30 mouse cellular contexts compared by ENCODE assay signal in genomic region chr19:44024921-44025585, GRCm38 (mm10). TPM values are rescaled to one million over a fixed set of nuclear protein-coding genes. Genes with fewer than 3 reads are reported as not detected.
DNase-seq lines count a peak whose midpoint lies in the region; ATAC-seq and TF ChIP-seq lines count a peak whose summit lies in the region.
"Had no signal": no experiment of that assay in that cellular context is flagged by ENCODE, and none has a peak within 500 bp of the region (broad histone marks: within the 10 kb centered on the region; RNA-seq: fewer than 3 reads in every experiment).

No protein-coding gene starts in this region.

- no peaks in the 10 kb centered on the region for H3K9me3 ChIP-seq in MEL (replicated peaks; ENCODE audit: insufficient read depth, low read length)
- no peaks in the 10 kb centered on the region for H3K9me3 ChIP-seq in intestine, embryonic 15.5 days
- H3K9me3 ChIP-seq: embryonic facial prominence, embryonic 15.5 days; forebrain, embryonic 15.5 days; heart, embryonic 13.5 days; hindbrain, embryonic 12.5 days; limb, embryonic 10.5 days; midbrain, embryonic 10.5 days; stomach, embryonic 15.5 days had no signal

- peak; percentile 87 for ATAC-seq in intestine, embryonic 15.5 days
- ATAC-seq in granulocyte monocyte progenitor cell, adult 5-6 weeks (replicated peaks; ENCODE audit: poor library complexity, severe bottlenecking) = no peak
- ATAC-seq: forebrain, embryonic 15.5 days; liver, postnatal 0 days; lung, postnatal 0 days; midbrain, embryonic 16.5 days had no signal

- H3K27me3 ChIP-seq in MEL (ENCODE audit: control insufficient read depth in 1 of 2, insufficient read depth in 2 of 2, low read length in 2 of 2) = no peaks in the 10 kb centered on the region
- H3K27me3 ChIP-seq in intestine, embryonic 15.5 days (replicated peaks) = no peaks in the 10 kb centered on the region
- H3K27me3 ChIP-seq: CH12.LX; embryonic facial prominence, embryonic 15.5 days; forebrain, embryonic 15.5 days; heart, embryonic 13.5 days; hindbrain, embryonic 12.5 days; stomach, embryonic 15.5 days had no signal

- H3K9ac ChIP-seq in MEL (ENCODE audit: control insufficient read depth, low read depth, low read length, poor library complexity, severe bottlenecking) = no peak overlapping the region
- H3K9ac ChIP-seq in intestine, embryonic 15.5 days = no peak overlapping the region
- H3K9ac ChIP-seq: embryonic facial prominence, embryonic 15.5 days; forebrain, embryonic 15.5 days; heart, embryonic 13.5 days; hindbrain, embryonic 12.5 days; liver, postnatal 0 days; stomach, embryonic 15.5 days had no signal

- H3K4me3 ChIP-seq in MEL (ENCODE audit: control insufficient read depth in 1 of 2, insufficient read depth in 1 of 2, low read depth in 2 of 2, low read length in 2 of 2) = no peak overlapping the region
- no peak overlapping the region for H3K4me3 ChIP-seq in intestine, embryonic 15.5 days (replicated peaks)
- H3K4me3 ChIP-seq: embryonic facial prominence, embryonic 15.5 days; forebrain, embryonic 15.5 days; heart, embryonic 13.5 days; hindbrain, embryonic 12.5 days; limb, embryonic 10.5 days; midbrain, embryonic 10.5 days; stomach, embryonic 15.5 days had no signal

- WGBS in intestine, embryonic 15.5 days = 72% methylated on average over 13 of the region's 13 CpGs

- DNase-seq in kidney, adult 8-10 months = peak; percentile 49
- DNase-seq in kidney, postnatal 10 days = no peak
- peak; percentile 24 for DNase-seq in MEL (ENCODE audit: low read depth, low spot score)
- DNase-seq in adrenal gland, adult 8-10 months = peak; percentile 31
- no peak for DNase-seq in gastrocnemius, postnatal 36 days
- no peak for DNase-seq in cerebellum, postnatal 25 days
- DNase-seq: B cell, adult 2 months; cerebellum, adult 2 months; heart, adult 18-20 months; heart, postnatal 14 days; liver, postnatal 0 days; right cerebral cortex, postnatal 4 days; thymus, adult 2 months had no signal

- no peak for TF ChIP-seq EP300 in MEL (IDR thresholded peaks at IDR 0.05; ENCODE audit: low read depth in 1 of 2, low read length in 2 of 2)

- peaks cover 2 to 6% of the 10 kb centered on the region in 2 experiments; a peak in 3 of 4 replicates for H3K4me1 ChIP-seq in MEL (ENCODE audit: control insufficient read depth in 1 of 2, insufficient read depth in 2 of 2, low read length in 2 of 2)
- no peaks in the 10 kb centered on the region for H3K4me1 ChIP-seq in intestine, embryonic 15.5 days (replicated peaks)
- H3K4me1 ChIP-seq: embryonic facial prominence, embryonic 15.5 days; forebrain, embryonic 15.5 days; hindbrain, embryonic 12.5 days; stomach, embryonic 15.5 days had no signal

- TF ChIP-seq RAD21 in MEL (IDR thresholded peaks at IDR 0.05; ENCODE audit: low read depth, low read length) = no peak

- no peak overlapping the region for H3K27ac ChIP-seq in MEL (ENCODE audit: control insufficient read depth, low read depth, low read length)
- H3K27ac ChIP-seq in intestine, embryonic 15.5 days = peak overlapping the region; percentile 17; the same call in 1 of the 2 replicates
- H3K27ac ChIP-seq: embryonic facial prominence, embryonic 15.5 days; forebrain, embryonic 15.5 days; heart, embryonic 13.5 days; hindbrain, embryonic 12.5 days; kidney, postnatal 0 days; limb, embryonic 10.5 days; midbrain, embryonic 10.5 days; stomach, embryonic 15.5 days had no signal

- intact Hi-C loops in gastrocnemius, postnatal 36 days (cut with DNase I) = no loop called here

- H3K79me2 ChIP-seq in MEL (ENCODE audit: control insufficient read depth, insufficient read depth, low read length, poor library complexity) = no peaks in the 10 kb centered on the region

- TF ChIP-seq POLR2A in MEL (IDR thresholded peaks at IDR 0.05; ENCODE audit: control insufficient read depth in 1 of 2, insufficient read depth in 1 of 2, low read depth in 1 of 2, low read length in 2 of 2, poor library complexity in 1 of 2) = no peak

- TF ChIP-seq CTCF in MEL (IDR thresholded peaks at IDR 0.05 in 2 of 3, conservative IDR thresholded peaks at IDR 0.05 in 1 of 3; ENCODE audit: control insufficient read depth in 1 of 3, insufficient read depth in 1 of 3, low read depth in 2 of 3, low read length in 3 of 3, poor library complexity in 1 of 3, severe bottlenecking in 1 of 3) = no peak

- no peaks in the 10 kb centered on the region for H3K36me3 ChIP-seq in MEL (ENCODE audit: control insufficient read depth in 1 of 2, insufficient read depth in 2 of 2, low read length in 2 of 2)
- H3K36me3 ChIP-seq in intestine, embryonic 15.5 days = no peaks in the 10 kb centered on the region
- H3K36me3 ChIP-seq: embryonic facial prominence, embryonic 15.5 days; forebrain, embryonic 15.5 days; G1E; heart, embryonic 13.5 days; hindbrain, embryonic 12.5 days; limb, embryonic 10.5 days; midbrain, embryonic 10.5 days; stomach, embryonic 15.5 days had no signal

- H3K4me2 ChIP-seq in intestine, embryonic 15.5 days (replicated peaks) = no peak overlapping the region
- H3K4me2 ChIP-seq: embryonic facial prominence, embryonic 15.5 days; forebrain, embryonic 15.5 days; heart, embryonic 13.5 days; hindbrain, embryonic 12.5 days; liver, embryonic 11.5 days; stomach, embryonic 15.5 days had no signal

TF ChIP-seq in MEL, 35 proteins besides CTCF, POLR2A, EP300 and RAD21:
- TF ChIP-seq SIN3A (IDR thresholded peaks at IDR 0.05; ENCODE audit: low read length) (no peak), ZNF384 (IDR thresholded peaks at IDR 0.05; ENCODE audit: low read depth, low read length) (no peak), RCOR1 (IDR thresholded peaks at IDR 0.05; ENCODE audit: low read depth, low read length) (no peak), NRF1 (IDR thresholded peaks at IDR 0.05; ENCODE audit: insufficient read depth, low read depth, low read length, poor library complexity, severe bottlenecking) (no peak), USF2 (IDR thresholded peaks at IDR 0.05; ENCODE audit: borderline replicate concordance in 1 of 2, insufficient read depth in 1 of 2, low read depth in 1 of 2, low read length in 2 of 2) (peak in 1 of 2 experiments; percentile 75; a peak in 1 of 4 replicates), TBP (IDR thresholded peaks at IDR 0.05; ENCODE audit: low read depth, low read length) (no peak), SMC3 (IDR thresholded peaks at IDR 0.05; ENCODE audit: low read depth, low read length) (no peak), ZC3H11A (IDR thresholded peaks at IDR 0.05; ENCODE audit: low read depth, low read length) (no peak), MXI1 (IDR thresholded peaks at IDR 0.05; ENCODE audit: low read depth, low read length) (peak; percentile 61; the same call in 1 of the 2 replicates), POLR2AphosphoS2 (IDR thresholded peaks at IDR 0.05; ENCODE audit: low read length) (no peak), UBTF (IDR thresholded peaks at IDR 0.05; ENCODE audit: borderline replicate concordance, insufficient read depth, low read depth, low read length) (no peak), POLR2AphosphoS5 (IDR thresholded peaks at IDR 0.05; ENCODE audit: borderline replicate concordance, low read depth, low read length) (no peak), USF1 (IDR thresholded peaks at IDR 0.05; ENCODE audit: low read depth, low read length) (peak; percentile 86), CHD2 (IDR thresholded peaks at IDR 0.05; ENCODE audit: low read length) (no peak), MAX (IDR thresholded peaks at IDR 0.05; ENCODE audit: low read length) (peak; percentile 84), BHLHE40 (IDR thresholded peaks at IDR 0.05; ENCODE audit: borderline replicate concordance, low read depth, low read length) (no peak)

RNA-seq across cellular contexts. Expression of gene Cyp2c23, which starts 4.0 kb away (rescaled TPM):
- not detected in 2 replicates for total RNA-seq in MEL (2012; rRNA removed)
- polyA plus RNA-seq in MEL (2012; ENCODE audit: insufficient read depth in 1 of 2, insufficient read length in 2 of 2, low read depth in 1 of 2, low replicate concordance in 2 of 2, missing spikeins in 1 of 2) = not detected
- 1 to 10 TPM in 3 of 4 experiments, under 1 TPM in 1; 0.30 to 2.2 (median 1.0) TPM for total RNA-seq in adrenal gland, adult 8-10 months (2022)
- polyA plus RNA-seq in intestine, embryonic 15.5 days (2015; fragmentation: Nextera tagmentation; extraction: Ambion mirVana) = 2.7 and 3.1 TPM in 2 replicates
- not detected in 2 replicates for total RNA-seq in granulocyte monocyte progenitor cell, adult 5-6 weeks (2014; fragmentation: Nextera tagmentation)
- total RNA-seq in granulocyte monocyte progenitor cell, adult 5-6 weeks (2017) = not detected in 2 replicates
- under 1 TPM in 1 of 2 experiments, not detected in 1; 0.23 TPM for total RNA-seq in gastrocnemius, postnatal 36 days (2021)
- total RNA-seq: common myeloid progenitor, adult 5-6 weeks had no signal
- polyA plus RNA-seq: cerebellum, adult 2 months; embryonic facial prominence, embryonic 15.5 days; forebrain, embryonic 15.5 days; G1E; hindbrain, embryonic 12.5 days; limb, embryonic 10.5 days; midbrain, embryonic 10.5 days; midbrain, embryonic 16.5 days; neural tube, embryonic 14.5 days; thymus, adult 2 months had no signal

RNA-seq across cellular contexts. Expression of gene Cpn1, which starts 38.7 kb away (rescaled TPM):
- total RNA-seq in MEL (2012; rRNA removed) = 0.27 and 0.39 TPM in 2 replicates
- polyA plus RNA-seq in MEL (2012; ENCODE audit: insufficient read depth in 1 of 2, insufficient read length in 2 of 2, low read depth in 1 of 2, low replicate concordance in 2 of 2, missing spikeins in 1 of 2) = under 1 TPM in 1 of 2 experiments, not detected in 1; 0.33 TPM
- total RNA-seq in adrenal gland, adult 8-10 months (2022) = under 1 TPM in 1 of 4 experiments, not detected in 3; 0.12 TPM
- polyA plus RNA-seq in intestine, embryonic 15.5 days (2015; fragmentation: Nextera tagmentation; extraction: Ambion mirVana) = 21.4 and 26.2 TPM in 2 replicates
- total RNA-seq in granulocyte monocyte progenitor cell, adult 5-6 weeks (2014; fragmentation: Nextera tagmentation) = 0.28 TPM in 1 of 2 replicates, not detected in the other
- 0.47 TPM in 1 of 2 replicates, not detected in the other for total RNA-seq in granulocyte monocyte progenitor cell, adult 5-6 weeks (2017)
- not detected for total RNA-seq in gastrocnemius, postnatal 36 days (2021)
- total RNA-seq: common myeloid progenitor, adult 5-6 weeks; G1E; heart, adult 18-20 months had no signal
- polyA plus RNA-seq: G1E; limb, embryonic 10.5 days had no signal

RNA-seq across cellular contexts. Expression of gene Erlin1, which starts 44.5 kb away (rescaled TPM):
- 23.8 and 25.0 TPM in 2 replicates for total RNA-seq in MEL (2012; rRNA removed)
- 100 to 1,000 TPM in 1 of 2 experiments, 10 to 100 TPM in 1; 39.5 to 108 TPM for polyA plus RNA-seq in MEL (2012; ENCODE audit: insufficient read depth in 1 of 2, insufficient read length in 2 of 2, low read depth in 1 of 2, low replicate concordance in 2 of 2, missing spikeins in 1 of 2)
- 10 to 100 TPM; 18.5 to 34.0 (median 26.5) TPM for total RNA-seq in adrenal gland, adult 8-10 months (2022)
- 36.9 and 38.4 TPM in 2 replicates for polyA plus RNA-seq in intestine, embryonic 15.5 days (2015; fragmentation: Nextera tagmentation; extraction: Ambion mirVana)
- total RNA-seq in granulocyte monocyte progenitor cell, adult 5-6 weeks (2014; fragmentation: Nextera tagmentation) = 73.4 and 78.4 TPM in 2 replicates
- 51.1 and 56.5 TPM in 2 replicates for total RNA-seq in granulocyte monocyte progenitor cell, adult 5-6 weeks (2017)
- total RNA-seq in gastrocnemius, postnatal 36 days (2021) = 1 to 10 TPM; 3.1 to 4.0 TPM

Comparison
In these comparisons a context has a peak if more than half of its experiments do, and no peak if none do; other contexts are left out.
1. DNase-seq: peak in kidney, adult 8-10 months (2 of 2), MEL (single experiment) and adrenal gland, adult 8-10 months (single experiment); none in kidney, postnatal 10 days (single experiment), gastrocnemius, postnatal 36 days (0 of 2) and cerebellum, postnatal 25 days (0 of 2).